Mouse (Mus musculus) neural tube, postnatal 0 days (tissue): ENCODE data around the gene Ptch2. TPM values are rescaled to one million over a fixed set of nuclear protein-coding genes. Genes with fewer than 3 reads are reported as not detected.

Experiments used
- microRNA-seq: library from miRNA; unstranded; fragments of <30 nt; microRNA quantifications from one replicate; pipeline ENCODE4, GENCODE M21; 2016
- polyA plus RNA-seq: library from polyadenylated mRNA; unstranded; fragments of >200 nt; fragmentation: Nextera tagmentation; extraction: Ambion mirVana; gene quantifications from 2 replicates; pipeline ENCODE4 v1.2.1, GENCODE M21; 2015

Ptch2 gene
- 3.8 and 5.5 TPM in 2 replicates for polyA plus RNA-seq

GRCm38 (mm10) chr4:117095551-117096452, at the start of gene Ptch2:
Gene Ptch2 (plus strand): TSS chr4:117096075.

GRCm38 (mm10) chr4:117125348-117125909, 29.6 kb downstream of the Ptch2 start, which contains the start of gene Btbd19:
Gene Btbd19 (minus strand): TSS chr4:117125725.

GRCm38 (mm10) chr4:117126675-117127290, 30.9 kb downstream of the Ptch2 start, which contains the start of gene Tctex1d4:
Gene Tctex1d4 (plus strand): TSS chr4:117126794.

GRCm38 (mm10) chr4:117133817-117134600, 38.1 kb downstream of the Ptch2 start, which contains the start of gene Plk3:
Gene Plk3 (minus strand): TSS chr4:117133963.

GRCm38 (mm10) chr4:117155792-117156355, 60.0 kb downstream of the Ptch2 start, which contains the start of gene Rps8:
Gene Rps8 (minus strand): TSS chr4:117156243.

Small RNA genes lying within 50 kb of the gene (microRNA-seq; reads per million reads assigned to microRNA genes)
- gene Gm22398: not detected

Other genes starting within 250 kb of the Ptch2 start
- gene Zswim5, start 218.7 kb upstream of the Ptch2 start, polyA plus RNA-seq: 2.8 and 3.0 TPM in 2 replicates
- gene Urod, start 101.7 kb upstream of the Ptch2 start, polyA plus RNA-seq: 57.6 and 61.8 TPM in 2 replicates
- 21.6 and 21.8 TPM in 2 replicates for gene Hectd3, start 100.8 kb upstream of the Ptch2 start, polyA plus RNA-seq
- 53.6 and 55.6 TPM in 2 replicates for gene Eif2b3, start 76.7 kb upstream of the Ptch2 start, polyA plus RNA-seq
- 2.8 and 4.5 TPM in 2 replicates for gene Btbd19, start 29.6 kb downstream of the Ptch2 start, polyA plus RNA-seq
- gene Tctex1d4, start 30.7 kb downstream of the Ptch2 start, polyA plus RNA-seq: 0.46 and 0.71 TPM in 2 replicates
- gene Plk3, start 37.9 kb downstream of the Ptch2 start, polyA plus RNA-seq: 31.4 and 31.5 TPM in 2 replicates
- 492 and 499 TPM in 2 replicates for gene Rps8, start 60.2 kb downstream of the Ptch2 start, polyA plus RNA-seq
- gene Kif2c, start 86.6 kb downstream of the Ptch2 start, polyA plus RNA-seq: 4.2 and 4.4 TPM in 2 replicates
- gene Tmem53, start 155.9 kb downstream of the Ptch2 start, polyA plus RNA-seq: 10.1 and 12.2 TPM in 2 replicates
- 1.6 and 2.3 TPM in 2 replicates for gene Armh1, start 156.1 kb downstream of the Ptch2 start, polyA plus RNA-seq